Mouse (Mus musculus) limb, embryonic 14.5 days (tissue): ENCODE measurements at regions not wholly inside any gene's neighbourhood (a gene's known extent, or its start where the extent isn't known, plus 50 kb on each side); places are given as distances from the start of the nearest gene placed in this dataset.

Experiments used
- ATAC-seq: fragments of 200-750 bp; cut with Nextera tagmentation; 2 replicates; pipeline ENCODE4 v1.8.0; 2017; ENCODE audit warnings: low read depth, moderate number of reproducible peaks, moderate TSS enrichment; ENCODE audit not compliant: low FRiP score
- DNase-seq: peaks from one replicate; pipeline ENCODE4 v3.0.0-alpha.2; 2015; ENCODE audit warnings: low spot score
- H3K27ac ChIP-seq: fragments of 300-500 bp; sonication (generic); replicated peaks from 2 replicates; pipeline ENCODE4 v1.5.1; 2014; ENCODE audit warnings: low read depth, mild to moderate bottlenecking, low read length, moderate library complexity, mixed read lengths
- H3K27me3 ChIP-seq: fragments of 300-500 bp; sonication (generic); 2 replicates; pipeline ENCODE4 v1.6.1; 2014; ENCODE audit warnings: low read length, mixed read lengths; ENCODE audit not compliant: control insufficient read depth, insufficient read depth
- H3K36me3 ChIP-seq: fragments of 300-500 bp; sonication (generic); 2 replicates; pipeline ENCODE4 v1.6.1; 2014; ENCODE audit warnings: mild to moderate bottlenecking, low read length, moderate library complexity, mixed read lengths; ENCODE audit not compliant: control insufficient read depth, insufficient read depth
- H3K4me1 ChIP-seq: fragments of 300-500 bp; sonication (generic); 2 replicates; pipeline ENCODE4 v1.6.1; 2014; ENCODE audit warnings: antibody characterized with exemption, low read length, mixed read lengths; ENCODE audit not compliant: control insufficient read depth, insufficient read depth
- H3K4me2 ChIP-seq: fragments of 300-500 bp; sonication (generic); replicated peaks from 2 replicates; pipeline ENCODE4 v1.6.1; 2014; ENCODE audit warnings: low read depth, mild to moderate bottlenecking, low read length, moderate library complexity; ENCODE audit not compliant: severe bottlenecking
- H3K4me3 ChIP-seq: fragments of 300-500 bp; sonication (generic); replicated peaks from 2 replicates; pipeline ENCODE4 v1.5.1; 2014; ENCODE audit warnings: low read length
- H3K9ac ChIP-seq: fragments of 300-500 bp; sonication (generic); 2 replicates; pipeline ENCODE4 v1.6.1; 2014; ENCODE audit warnings: mild to moderate bottlenecking, low read depth, low read length, moderate library complexity; ENCODE audit not compliant: severe bottlenecking
- H3K9me3 ChIP-seq: fragments of 300-500 bp; sonication (generic); 2 replicates; pipeline ENCODE4 v1.6.1; 2016; ENCODE audit warnings: low read length; ENCODE audit not compliant: control insufficient read depth
- POLR2A ChIP-seq: fragments of 200-500 bp; IDR thresholded peaks from 2 replicates; pipeline ENCODE4 v1.8.0; 2012; ENCODE audit warnings: inconsistent platforms, mild to moderate bottlenecking, moderate library complexity, borderline replicate concordance; ENCODE audit not compliant: insufficient read depth, insufficient read length; ENCODE audit errors: extremely low read depth
- WGBS: fragments of 180-500 bp; shearing (Covaris S2); extraction: QIAGEN DNeasy Blood & Tissue Kit; methylation state at CpG from one replicate; pipeline ENCODE4 v1.1.7; 2014; 5-methylcytosine and 5-hydroxymethylcytosine counted together

DNA sequence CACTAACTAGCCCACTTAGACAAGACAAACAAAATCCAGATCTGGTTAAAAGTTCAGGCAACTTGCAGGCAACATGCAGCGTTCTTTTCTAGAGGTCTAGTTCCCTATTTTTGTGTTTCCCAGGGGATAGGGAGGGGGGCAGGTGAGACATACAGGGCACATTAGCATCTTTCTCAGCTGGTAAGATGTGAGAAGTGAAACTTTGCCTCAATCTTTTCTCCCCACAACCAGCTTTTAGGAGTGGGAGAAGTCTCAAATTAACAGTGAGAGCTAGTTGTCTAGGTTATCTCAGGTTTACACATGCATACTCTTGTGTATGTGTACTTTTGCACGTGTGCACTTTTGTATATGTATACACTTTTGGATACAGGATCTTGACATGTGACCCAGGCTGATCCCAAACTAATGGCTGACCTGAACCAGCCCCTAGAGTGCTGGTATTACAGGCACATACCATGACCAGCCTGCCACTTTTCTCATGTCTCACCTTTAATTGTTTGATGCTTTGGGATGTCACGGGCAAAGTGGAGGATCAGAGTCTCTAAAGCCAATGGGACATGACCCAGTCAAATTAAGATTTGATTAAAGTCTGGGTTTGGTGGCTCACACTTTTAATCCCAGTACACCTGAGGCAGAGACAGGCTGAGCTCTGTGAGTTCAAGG is 60.3 kb upstream of the Ube2e1 start:
- Histone ChIP-seq H3K27ac (no peak overlapping the region), H3K4me1 (0 out of 2 replicates have a peak, but pooled peaks cover 8% of the 10 kb centered on the region), H3K9me3 (no peaks in the 10 kb centered on the region), H3K9ac (no peak overlapping the region), H3K27me3 (no peaks in the 10 kb centered on the region), H3K4me3 (no peak overlapping the region), H3K36me3 (no peaks in the 10 kb centered on the region), H3K4me2 (no peak overlapping the region)
- DNase-seq = no peak
- TF ChIP-seq POLR2A = no peak
- WGBS = 82% methylated on average over 3 of the region's 3 CpGs
- no peak for ATAC-seq

DNA sequence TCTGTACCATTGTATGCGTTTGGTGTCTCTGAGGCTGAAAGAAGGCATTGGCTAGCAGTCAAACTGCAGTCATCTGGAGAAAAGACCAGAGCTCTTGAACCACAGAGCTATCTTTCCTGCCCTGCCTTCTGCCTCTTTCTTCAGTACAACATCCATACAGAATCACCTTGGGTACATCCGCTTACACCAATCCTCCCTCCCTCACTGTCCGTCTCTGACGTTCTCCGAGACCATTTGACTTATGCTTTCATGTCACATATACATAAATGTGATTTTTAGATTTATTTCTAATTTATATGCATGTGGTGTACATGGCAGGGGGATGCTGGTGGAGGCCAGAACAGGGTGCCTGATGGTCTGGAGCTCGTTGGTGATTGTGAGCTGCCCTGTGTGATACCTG is 57.7 kb upstream of the Ube2e1 start:
- 88% methylated on average over 6 of the region's 6 CpGs for WGBS
- no peak for TF ChIP-seq POLR2A
- ATAC-seq (no peak), DNase-seq (no peak)
- 0 out of 2 replicates have a peak, but pooled peaks cover under 1% of the 10 kb centered on the region for H3K4me1 ChIP-seq
- no peaks in the 10 kb centered on the region for H3K9me3 ChIP-seq
- H3K27ac ChIP-seq = no peak overlapping the region
- no peak overlapping the region for H3K9ac ChIP-seq
- H3K4me2 ChIP-seq = no peak overlapping the region
- H3K4me3 ChIP-seq = no peak overlapping the region
- no peaks in the 10 kb centered on the region for H3K27me3 ChIP-seq
- no peaks in the 10 kb centered on the region for H3K36me3 ChIP-seq

DNA sequence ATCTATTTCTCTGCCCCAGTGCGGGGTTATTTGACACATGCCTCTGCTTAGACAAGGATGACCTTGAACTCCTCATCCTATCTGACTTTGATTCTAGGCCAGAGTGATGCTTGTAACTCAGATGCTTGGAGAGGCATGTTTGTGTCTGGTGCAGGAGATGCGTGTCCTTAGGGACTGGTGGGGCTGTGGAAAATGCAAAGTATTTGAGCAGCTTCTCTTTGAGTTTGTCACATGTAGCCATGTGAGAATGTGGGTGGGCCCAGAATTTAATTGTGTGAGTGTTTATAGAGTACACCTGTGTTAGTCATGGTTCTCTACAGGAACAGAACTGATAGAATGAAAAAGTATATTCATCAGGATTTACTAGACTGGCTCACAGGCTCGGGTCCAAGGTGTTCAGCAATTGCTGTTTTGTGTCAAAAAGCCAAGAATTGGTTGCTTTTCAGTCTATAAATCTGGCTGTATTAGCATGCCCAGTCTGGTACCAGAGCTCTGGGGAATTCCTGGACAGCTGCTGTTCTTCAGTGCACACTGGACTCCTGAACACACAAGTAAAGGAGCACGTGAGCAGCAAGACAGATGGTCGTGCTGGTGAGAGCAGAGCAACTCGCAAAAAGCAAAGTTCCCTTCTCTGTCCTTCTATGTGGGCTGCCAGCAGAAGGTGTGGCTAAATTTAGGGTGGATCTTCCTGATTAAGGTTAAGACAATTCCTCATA is 54.5 kb upstream of the Ube2e1 start:
- Histone ChIP-seq H3K4me1 (no peaks in the 10 kb centered on the region), H3K4me3 (no peak overlapping the region), H3K4me2 (no peak overlapping the region), H3K9ac (no peak overlapping the region), H3K27me3 (no peaks in the 10 kb centered on the region), H3K27ac (no peak overlapping the region), H3K36me3 (no peaks in the 10 kb centered on the region), H3K9me3 (no peaks in the 10 kb centered on the region)
- 0 out of 2 replicates have a peak, but pooled peaks have one; percentile 34 for ATAC-seq
- TF ChIP-seq POLR2A = no peak
- 42% methylated on average over 6 of the region's 6 CpGs for WGBS
- DNase-seq = no peak
